Mouse (Mus musculus) lung, postnatal 0 days (tissue): ENCODE data around the gene Atp5d.

ENCODE experiments used
- CTCF ChIP-seq: IDR thresholded peaks from 2 replicates; pipeline ENCODE4 v1.5.1; 2016; ENCODE audit warnings: antibody characterized with exemption, mild to moderate bottlenecking
- EP300 ChIP-seq: IDR thresholded peaks from 2 replicates; pipeline ENCODE4 v1.6.1; 2016; ENCODE audit warnings: antibody characterized with exemption, mild to moderate bottlenecking, control low read depth

DNA sequence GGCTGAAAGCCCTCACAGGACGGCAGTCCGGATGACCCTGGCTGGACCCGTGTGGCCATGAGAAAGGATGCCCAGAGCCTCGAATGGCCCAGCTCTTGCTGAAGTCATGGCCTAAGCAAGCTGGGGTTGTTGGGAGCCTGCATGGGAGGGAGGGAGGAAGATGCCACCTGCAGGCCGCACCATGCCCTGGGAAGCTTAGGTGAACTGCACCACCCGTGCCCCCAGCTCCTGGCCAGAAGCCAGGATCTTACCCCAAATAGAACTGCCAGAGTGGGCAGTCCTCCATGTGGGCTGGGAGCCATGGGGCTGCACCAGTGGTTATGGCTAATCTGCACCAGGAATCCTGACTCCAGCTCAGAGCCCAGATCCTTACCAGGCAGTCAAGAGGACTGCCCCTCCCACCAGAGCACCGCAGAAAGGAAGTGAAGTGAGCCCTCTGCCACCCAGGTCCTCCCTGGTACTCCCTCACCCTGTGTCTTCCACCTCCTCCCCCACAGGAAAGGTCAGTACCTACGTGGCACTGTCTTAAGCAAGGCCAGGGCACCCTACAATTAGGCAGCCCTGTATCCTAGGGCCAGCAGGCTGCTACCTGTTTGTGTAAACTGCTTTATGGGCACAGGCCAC is 5.1 kb upstream of the Atp5d start:
- TF ChIP-seq EP300, result no peak
- peak; percentile 32; the same call in 1 of the 2 replicates for TF ChIP-seq CTCF
